Mouse (Mus musculus) embryonic facial prominence, embryonic 15.5 days (tissue): ENCODE measurements around the gene Gm42878. TPM values are rescaled to one million over a fixed set of nuclear protein-coding genes. Genes with fewer than 3 reads are reported as not detected.

Experiments
- ATAC-seq: fragments of 200-750 bp; cut with Nextera tagmentation; 2 replicates; pipeline ENCODE4 v1.8.0; 2017; ENCODE audit warnings: low read depth, moderate TSS enrichment; ENCODE audit not compliant: insufficient number of reproducible peaks, low FRiP score, low TSS enrichment
- H3K27ac ChIP-seq: fragments of 300-500 bp; sonication (generic); replicated peaks from 2 replicates; pipeline ENCODE4 v1.5.1; 2015; ENCODE audit warnings: mild to moderate bottlenecking, inconsistent platforms
- H3K27me3 ChIP-seq: fragments of 300-500 bp; sonication (generic); 2 replicates; pipeline ENCODE4 v1.6.1; 2015; ENCODE audit warnings: inconsistent platforms
- H3K36me3 ChIP-seq: fragments of 300-500 bp; sonication (generic); 2 replicates; pipeline ENCODE4 v1.6.1; 2015; ENCODE audit warnings: mild to moderate bottlenecking, inconsistent platforms
- H3K4me1 ChIP-seq: fragments of 300-500 bp; sonication (generic); 2 replicates; pipeline ENCODE4 v1.6.1; 2015; ENCODE audit warnings: inconsistent platforms
- H3K4me2 ChIP-seq: fragments of 300-500 bp; sonication (generic); replicated peaks from 2 replicates; pipeline ENCODE4 v1.6.1; 2015; ENCODE audit warnings: mild to moderate bottlenecking, inconsistent platforms
- H3K4me3 ChIP-seq: fragments of 300-500 bp; sonication (generic); replicated peaks from 2 replicates; pipeline ENCODE4 v1.5.1; 2015; ENCODE audit warnings: mild to moderate bottlenecking, inconsistent platforms
- H3K9ac ChIP-seq: fragments of 300-500 bp; sonication (generic); 2 replicates; pipeline ENCODE4 v1.6.1; 2015; ENCODE audit warnings: inconsistent platforms
- H3K9me3 ChIP-seq: fragments of 300-500 bp; sonication (generic); replicated peaks from 2 replicates; pipeline ENCODE4 v1.6.1; 2016; ENCODE audit warnings: inconsistent platforms
- whole genome bisulfite sequencing: fragments of 180-500 bp; shearing (Covaris S2); methylation state at CpG from one replicate; pipeline ENCODE4 v1.1.7; 2015; 5-methylcytosine and 5-hydroxymethylcytosine counted together
- polyA plus RNA-seq: library from polyadenylated mRNA; unstranded; fragments of >200 nt; fragmentation: Nextera tagmentation; extraction: Ambion mirVana; gene quantifications from 2 replicates; pipeline ENCODE4 v1.2.1, GENCODE M21; 2015

Gene Gm42878
- 0.58 TPM in 1 of 2 replicates, not detected in the other for polyA plus RNA-seq

DNA sequence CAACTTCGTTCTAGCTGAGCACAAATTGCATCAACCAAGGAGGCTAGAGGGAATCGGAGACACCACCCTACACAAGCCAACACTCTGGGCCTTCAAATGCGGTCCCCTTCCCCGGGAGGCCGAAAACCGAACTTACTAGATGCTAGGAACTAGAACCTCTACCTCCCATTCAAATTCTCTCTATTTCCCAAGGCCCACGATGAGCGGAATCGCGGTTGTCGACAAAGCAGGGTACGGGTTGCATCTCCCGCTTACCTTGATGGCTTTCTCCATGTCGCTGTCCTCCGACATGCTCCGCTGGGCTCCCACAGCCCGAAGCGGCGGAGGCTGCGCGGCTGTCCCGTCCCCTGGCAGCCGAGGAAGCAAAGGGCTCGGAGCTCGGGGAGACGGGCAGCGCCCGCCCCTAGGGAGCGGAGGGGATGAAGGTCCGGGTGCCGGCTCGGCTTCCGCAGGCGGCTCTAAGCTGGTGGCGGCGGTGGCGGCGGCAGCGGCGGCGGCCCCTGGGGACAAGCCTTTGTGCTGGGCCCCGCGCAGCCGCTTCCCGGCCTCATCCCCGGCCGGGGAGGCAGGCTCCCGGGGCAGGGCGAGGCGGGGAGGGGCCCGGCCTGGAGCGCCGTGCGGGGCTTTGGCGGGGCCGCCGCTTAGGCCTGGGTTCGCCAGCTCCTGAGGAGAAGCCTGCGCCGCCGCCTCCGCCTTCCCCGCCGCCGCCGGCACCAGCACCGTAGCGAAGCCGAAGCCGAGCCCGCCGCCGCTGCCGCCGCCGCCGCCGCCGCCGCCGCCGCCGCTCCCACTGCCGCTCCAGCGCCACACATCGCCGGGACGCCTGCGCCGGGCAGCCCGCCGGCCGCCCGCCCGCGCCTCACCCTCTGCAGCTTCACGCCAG is at the start of gene Gm42878, which contains the start of gene Adam1a:
Gm42878 (minus strand) TSS at position 573 of the 883 bp plus-strand sequence.
Adam1a (minus strand) TSS at position 573 of the 883 bp plus-strand sequence.
- H3K4me2 ChIP-seq = peak within 1 kb of the TSS; percentile 84
- peak within 1 kb of the TSS; percentile 94 for H3K27ac ChIP-seq
- H3K4me1 ChIP-seq = peaks cover 18% of the 10 kb centered on the region
- H3K9me3 ChIP-seq = no peaks in the 10 kb centered on the region
- ATAC-seq = peak; percentile 66
- no peaks in the 10 kb centered on the region for H3K36me3 ChIP-seq
- WGBS = 1% methylated on average over 52 of the region's 97 CpGs
- no peaks in the 10 kb centered on the region for H3K27me3 ChIP-seq
- peak within 1 kb of the TSS; percentile 74 for H3K9ac ChIP-seq
- peak within 1 kb of the TSS; percentile 68 for H3K4me3 ChIP-seq

DNA sequence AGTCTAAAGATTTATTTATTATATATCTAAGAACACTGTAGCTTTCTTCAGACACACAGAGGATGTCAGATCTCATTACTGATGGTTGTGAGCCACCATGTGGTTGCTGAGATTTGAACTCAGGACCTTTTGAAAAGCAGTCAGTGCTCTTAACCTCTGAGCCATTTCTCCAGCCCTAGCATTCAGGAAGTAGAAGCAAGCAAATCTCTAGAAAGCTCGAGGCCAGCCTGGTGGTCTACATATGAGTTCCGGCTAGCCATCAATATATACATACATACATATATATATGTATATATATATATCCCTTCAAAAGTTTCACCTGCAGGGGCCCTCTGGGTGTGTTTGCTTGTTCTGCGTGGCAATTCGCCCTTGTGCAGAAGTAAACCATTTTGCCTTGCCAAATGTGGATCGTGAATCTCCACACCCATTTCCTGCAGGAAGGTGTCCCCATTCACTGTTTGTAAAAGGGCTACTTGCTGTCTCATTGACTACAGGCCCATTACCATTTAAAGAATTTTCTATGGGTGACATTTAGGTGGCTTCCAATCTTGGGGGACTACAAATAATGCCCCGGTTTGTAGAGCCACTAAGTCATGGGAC is 49.5 kb upstream of the Gm42878 start:
- Histone ChIP-seq H3K27me3 (no peaks in the 10 kb centered on the region), H3K4me3 (no peak overlapping the region), H3K4me2 (no peak overlapping the region), H3K27ac (peak overlapping the region; percentile 84; the same call in 1 of the 2 replicates), H3K9me3 (no peaks in the 10 kb centered on the region), H3K4me1 (peaks cover 22% of the 10 kb centered on the region), H3K9ac (no peak overlapping the region), H3K36me3 (no peaks in the 10 kb centered on the region)
- ATAC-seq = no peak
- WGBS = 80% methylated on average over 6 of the region's 6 CpGs

DNA sequence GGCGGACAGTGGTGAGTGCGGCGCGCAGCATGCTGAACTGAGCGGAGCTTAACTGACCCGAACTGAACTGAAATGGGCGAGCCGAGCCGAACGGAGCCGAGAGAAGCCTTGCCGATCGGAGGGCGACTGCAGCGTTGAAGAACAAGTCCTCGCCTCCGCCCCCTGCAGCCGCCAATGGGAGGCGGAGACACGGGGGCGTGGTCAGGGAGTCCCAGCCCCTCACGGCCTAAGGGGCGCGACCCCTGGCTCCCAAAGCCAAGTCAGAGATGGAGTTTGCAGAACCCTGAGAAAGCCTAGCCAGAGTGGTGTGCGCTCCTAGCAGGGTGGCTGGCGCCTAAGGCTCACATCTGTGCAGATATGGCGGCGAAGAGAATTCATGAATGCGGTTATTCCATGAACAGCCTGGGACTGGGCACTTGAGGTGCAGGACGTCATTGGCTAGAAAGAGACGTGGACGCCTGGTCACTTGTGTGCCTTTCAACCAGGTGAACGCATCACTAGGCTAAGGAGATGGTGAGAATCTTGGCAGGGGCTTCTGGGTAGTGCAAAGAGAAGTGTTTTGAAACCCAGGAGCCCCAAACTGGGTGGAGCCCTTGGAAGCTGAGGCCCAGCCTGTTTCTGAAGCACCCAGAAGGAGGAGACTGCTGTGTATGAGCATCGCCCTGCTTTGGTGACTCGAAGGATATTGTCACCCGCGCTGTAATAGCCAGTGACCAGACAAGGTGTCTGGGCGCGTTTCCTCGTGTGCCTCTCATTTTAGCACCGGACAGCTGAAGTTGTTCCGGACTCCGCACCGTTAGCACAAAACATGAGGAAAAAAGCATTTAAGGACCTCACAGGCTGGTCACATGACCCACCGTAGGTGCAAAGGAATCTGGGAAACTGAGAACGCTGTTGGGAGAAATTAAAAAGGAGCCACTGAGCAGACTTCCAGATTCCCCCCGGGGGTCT is 48.4 kb upstream of the Gm42878 start, which contains the start of gene Aldh2:
Aldh2 (minus strand) TSS at position 374 of the 951 bp plus-strand sequence.
- H3K36me3 ChIP-seq = no peaks in the 10 kb centered on the region
- peak within 1 kb of the TSS; percentile 52 for H3K9ac ChIP-seq
- H3K27me3 ChIP-seq = no peaks in the 10 kb centered on the region
- peaks cover 22% of the 10 kb centered on the region for H3K4me1 ChIP-seq
- 2% methylated on average over 47 of the region's 47 CpGs for WGBS
- peak within 1 kb of the TSS; percentile 63 for H3K4me3 ChIP-seq
- H3K9me3 ChIP-seq = no peaks in the 10 kb centered on the region
- peak within 1 kb of the TSS; percentile 84 for H3K27ac ChIP-seq
- peak within 1 kb of the TSS; percentile 89 for H3K4me2 ChIP-seq
- peak; percentile 87 for ATAC-seq

DNA sequence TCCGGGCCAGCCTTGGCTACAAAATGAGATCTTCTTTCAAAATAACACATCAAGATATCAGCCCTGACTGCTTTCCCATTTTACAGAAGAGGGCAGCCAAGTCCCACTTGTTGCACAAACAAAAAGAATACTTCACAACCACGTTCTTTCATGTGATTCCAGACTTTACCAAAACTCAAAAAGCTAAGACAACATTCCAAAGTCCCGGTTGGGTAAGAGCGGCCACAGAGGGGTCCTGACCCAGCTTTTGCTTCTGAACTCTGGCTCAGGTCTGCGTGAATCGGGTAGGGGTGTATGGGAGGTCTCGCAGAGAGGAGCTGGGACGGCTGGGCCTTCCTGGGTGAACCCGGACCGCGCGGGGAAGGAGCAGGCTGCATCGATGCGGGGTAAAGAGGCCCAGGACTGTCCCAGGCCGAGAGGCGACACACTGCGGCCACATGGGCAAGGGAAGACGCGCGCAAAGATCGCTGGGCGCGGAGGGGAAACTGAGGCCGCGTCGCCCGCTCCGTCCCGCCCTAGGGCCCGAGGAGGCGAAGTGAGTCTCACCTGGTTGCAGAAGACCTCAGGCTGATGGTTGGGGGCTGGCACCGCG is 47.6 kb upstream of the Gm42878 start:
- H3K9ac ChIP-seq = peak overlapping the region; percentile 52
- no peaks in the 10 kb centered on the region for H3K36me3 ChIP-seq
- peak overlapping the region; percentile 63 for H3K4me3 ChIP-seq
- WGBS = 2% methylated on average over 33 of the region's 33 CpGs
- peaks cover 22% of the 10 kb centered on the region for H3K4me1 ChIP-seq
- H3K27ac ChIP-seq = peak overlapping the region; percentile 84
- 0 out of 2 replicates have a peak, but pooled peaks have one; percentile 40 for ATAC-seq
- H3K4me2 ChIP-seq = peak overlapping the region; percentile 89
- H3K27me3 ChIP-seq = no peaks in the 10 kb centered on the region
- no peaks in the 10 kb centered on the region for H3K9me3 ChIP-seq

DNA sequence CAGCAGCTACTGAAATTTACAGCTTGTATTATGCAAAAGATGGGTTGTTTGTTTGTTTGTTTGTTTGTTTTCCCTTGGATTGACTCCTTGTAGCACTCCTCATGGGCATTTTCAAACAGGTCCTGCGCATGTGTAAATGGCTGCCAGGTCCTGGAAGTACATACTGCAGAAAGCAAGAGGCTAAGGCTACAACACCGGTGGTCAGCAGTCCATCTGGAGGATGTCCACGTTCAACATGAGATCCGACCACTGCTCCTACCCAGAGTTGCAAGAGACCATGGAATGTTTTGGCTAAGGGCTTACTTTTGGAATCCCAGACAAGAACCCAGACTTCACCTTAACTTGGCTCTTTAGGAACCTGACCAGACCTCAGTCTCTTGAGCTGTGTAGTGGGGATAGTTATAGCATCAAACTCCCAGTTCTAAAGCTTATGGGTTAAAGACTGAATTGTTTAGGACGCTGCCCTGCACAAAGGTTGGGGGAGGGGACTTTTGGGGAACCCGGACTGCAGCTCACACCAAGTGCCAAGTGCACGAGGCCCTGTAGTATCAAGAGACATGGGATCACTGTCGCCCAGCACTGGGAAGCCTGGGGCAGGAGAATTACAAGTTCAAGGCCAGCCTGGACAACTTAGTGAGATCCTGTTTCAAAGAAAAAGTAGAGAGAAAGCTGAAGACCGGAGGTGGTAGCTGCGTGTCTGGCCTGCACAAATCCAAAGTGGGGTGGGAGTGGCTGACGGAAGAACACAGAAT is 47.0 kb upstream of the Gm42878 start:
- no peak overlapping the region for H3K9ac ChIP-seq
- ATAC-seq = no peak
- no peaks in the 10 kb centered on the region for H3K27me3 ChIP-seq
- H3K4me2 ChIP-seq = peak overlapping the region; percentile 89
- peak overlapping the region; percentile 63 for H3K4me3 ChIP-seq
- H3K27ac ChIP-seq = no peak overlapping the region
- H3K4me1 ChIP-seq = peaks cover 25% of the 10 kb centered on the region
- WGBS = 47% methylated on average over 11 of the region's 11 CpGs
- H3K9me3 ChIP-seq = no peaks in the 10 kb centered on the region
- H3K36me3 ChIP-seq = no peaks in the 10 kb centered on the region

DNA sequence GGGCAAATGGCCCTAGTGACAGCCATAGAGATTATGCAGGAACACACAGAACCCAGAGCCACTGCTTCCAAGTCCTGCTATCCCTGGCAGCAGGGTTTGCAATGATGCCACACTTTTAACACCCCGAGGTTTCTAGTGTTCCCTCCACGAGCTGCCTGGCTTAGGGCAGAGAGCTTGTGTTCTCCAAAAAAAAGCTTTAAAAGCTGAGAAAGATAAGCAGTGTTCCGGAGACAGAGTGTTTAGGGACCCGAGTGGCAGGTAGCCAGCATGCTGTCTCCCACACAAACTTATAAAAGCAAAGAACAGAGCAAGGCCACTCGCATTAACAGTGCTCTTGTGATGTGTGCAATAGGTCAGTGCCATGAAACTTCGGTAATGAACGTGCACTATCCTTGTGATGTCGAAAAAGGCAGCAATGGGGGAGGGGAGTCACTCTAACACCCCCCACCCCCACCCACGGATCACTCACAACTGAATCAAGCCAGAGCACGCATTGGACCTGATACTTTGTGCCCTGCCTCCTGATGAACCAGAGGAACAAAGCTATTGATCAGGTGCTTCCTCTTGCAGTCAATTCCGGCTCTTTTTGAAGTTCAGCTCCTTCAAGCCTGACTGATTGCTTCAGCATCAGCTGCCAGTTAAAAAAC is 46.3 kb upstream of the Gm42878 start:
- 68% methylated on average over 11 of the region's 11 CpGs for WGBS
- Histone ChIP-seq H3K4me2 (no peak overlapping the region), H3K4me3 (no peak overlapping the region), H3K27me3 (no peaks in the 10 kb centered on the region), H3K4me1 (peaks cover 31% of the 10 kb centered on the region), H3K9ac (no peak overlapping the region), H3K9me3 (no peaks in the 10 kb centered on the region), H3K36me3 (no peaks in the 10 kb centered on the region), H3K27ac (no peak overlapping the region)
- no peak for ATAC-seq

DNA sequence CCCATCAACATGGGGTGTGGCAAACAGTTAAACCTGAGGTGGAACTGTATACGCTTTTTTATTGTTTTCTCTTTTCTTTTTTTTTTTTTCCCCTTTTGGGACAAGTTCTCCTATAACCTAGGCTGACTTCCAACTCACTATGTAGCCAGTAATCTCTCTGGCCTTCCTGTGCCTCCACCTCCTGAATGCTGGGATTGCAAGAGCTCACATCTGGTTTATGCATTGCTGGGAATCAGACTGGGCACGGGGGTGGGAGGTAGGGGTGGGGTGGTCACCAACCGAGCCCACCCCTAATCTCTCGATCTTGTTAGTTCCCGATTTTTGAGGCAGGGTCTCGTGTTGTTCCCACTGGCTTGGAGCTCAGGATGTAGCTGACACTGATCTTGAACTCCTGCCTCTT is 44.6 kb upstream of the Gm42878 start:
- Histone ChIP-seq H3K36me3 (no peaks in the 10 kb centered on the region), H3K4me3 (no peak overlapping the region), H3K9ac (no peak overlapping the region), H3K27me3 (no peaks in the 10 kb centered on the region), H3K4me2 (no peak overlapping the region), H3K27ac (no peak overlapping the region), H3K9me3 (no peaks in the 10 kb centered on the region), H3K4me1 (peaks cover 39% of the 10 kb centered on the region)
- ATAC-seq = no peak
- 81% methylated on average over 6 of the region's 6 CpGs for WGBS

DNA sequence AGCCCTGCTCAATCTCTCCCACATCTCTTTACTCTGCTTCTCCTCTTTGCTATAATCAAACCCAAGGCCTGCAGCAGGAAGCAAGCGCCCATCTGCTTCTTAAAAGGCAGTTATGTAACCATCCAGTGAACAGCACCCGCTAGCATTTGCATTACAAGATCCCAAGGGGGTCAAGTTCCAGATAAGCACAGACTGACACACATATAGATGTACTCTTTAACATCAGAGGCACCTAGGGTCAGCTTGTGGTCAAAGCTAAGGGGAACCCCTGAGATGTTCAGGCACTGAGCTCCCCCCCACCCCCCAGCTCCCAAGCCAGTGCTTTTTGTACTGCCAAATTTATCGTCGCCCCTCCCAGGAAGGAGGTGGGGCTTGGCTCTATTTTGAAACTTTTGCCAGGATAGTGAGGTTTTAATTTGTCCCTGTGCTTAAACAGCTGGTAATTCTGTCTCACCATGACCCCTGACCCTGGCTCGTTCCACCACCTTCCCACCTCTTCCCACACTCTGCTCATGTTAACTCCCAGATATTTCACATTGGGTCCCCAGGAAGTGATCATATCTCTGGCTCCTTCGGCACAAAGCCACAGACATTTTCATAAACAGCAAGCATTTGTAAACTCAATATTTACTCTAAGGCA is 41.2 kb upstream of the Gm42878 start:
- Histone ChIP-seq H3K27ac (peak overlapping the region; percentile 4; the same call in 1 of the 2 replicates), H3K4me2 (no peak overlapping the region), H3K36me3 (no peaks in the 10 kb centered on the region), H3K4me3 (no peak overlapping the region), H3K4me1 (peaks cover 25% of the 10 kb centered on the region), H3K9me3 (no peaks in the 10 kb centered on the region), H3K27me3 (no peaks in the 10 kb centered on the region), H3K9ac (no peak overlapping the region)
- 57% methylated on average over 6 of the region's 6 CpGs for WGBS
- ATAC-seq = no peak

DNA sequence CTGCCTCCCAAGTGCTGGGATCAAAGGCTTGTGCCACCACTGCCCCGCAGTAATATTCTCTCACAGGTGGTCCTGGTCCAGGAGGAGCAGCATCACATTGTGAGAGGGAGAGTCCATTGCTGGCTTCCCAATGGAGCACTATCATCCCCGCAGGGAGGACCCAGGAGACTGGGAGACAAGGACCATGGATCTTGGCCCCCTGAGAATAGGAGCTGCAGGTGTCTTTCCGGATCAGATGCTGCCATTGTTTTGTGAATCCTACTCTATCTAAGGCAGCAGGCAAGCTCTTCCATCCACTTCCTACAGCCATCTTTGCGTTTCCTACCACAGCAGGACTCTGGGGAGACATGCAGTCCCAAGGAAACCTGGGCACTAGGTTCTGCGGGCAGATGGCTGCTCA is 40.4 kb upstream of the Gm42878 start:
- Histone ChIP-seq H3K27ac (0 out of 2 replicates have a peak overlapping the region, but pooled peaks have one; percentile 4), H3K4me2 (no peak overlapping the region), H3K36me3 (peaks cover 5% of the 10 kb centered on the region), H3K9ac (no peak overlapping the region), H3K4me1 (peaks cover 25% of the 10 kb centered on the region), H3K4me3 (no peak overlapping the region), H3K27me3 (no peaks in the 10 kb centered on the region), H3K9me3 (no peaks in the 10 kb centered on the region)
- ATAC-seq = no peak
- WGBS = 90% methylated on average over 5 of the region's 5 CpGs
